ENCODE assay signal across 14 mouse cellular contexts in the genomic region with DNA sequence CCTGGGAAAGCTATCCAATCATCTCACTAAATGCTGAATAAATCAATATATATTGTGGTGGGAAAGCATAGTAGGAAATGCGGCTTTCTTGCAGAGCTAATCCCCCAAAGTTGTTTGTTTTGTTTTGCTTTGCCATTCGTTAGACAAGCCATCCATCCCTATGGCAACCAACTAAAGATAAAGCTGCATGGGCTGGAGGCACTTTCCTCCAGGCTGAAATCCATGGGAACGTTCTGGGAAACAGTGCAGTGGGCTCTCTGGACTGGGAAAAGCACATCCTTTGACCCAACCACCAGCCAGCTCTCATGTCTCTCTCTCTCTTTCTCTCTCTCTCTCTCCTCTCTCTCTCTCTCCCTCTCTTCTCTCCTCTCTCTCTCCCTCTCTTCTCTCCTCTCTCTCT.
A peak's percentile ranks its signal among the peaks of the same experiment; 100 is the strongest.
DNase-seq lines count a peak whose midpoint lies in the region; ATAC-seq and TF ChIP-seq lines count a peak whose summit lies in the region.
"Had no signal": no experiment of that assay in that cellular context is flagged by ENCODE, and none has a peak within 500 bp of the region (broad histone marks: within the 10 kb centered on the region; RNA-seq: fewer than 3 reads in every experiment).

No protein-coding gene starts in this region.

- 4% methylated on average over 3 of the region's 3 CpGs for WGBS in forebrain, embryonic 16.5 days
- WGBS in midbrain, embryonic 12.5 days, result 7% methylated on average over 3 of the region's 3 CpGs

- TF ChIP-seq CTCF in brain, embryonic 14.5 days (IDR thresholded peaks at IDR 0.05; ENCODE audit: borderline replicate concordance, extremely low read depth, insufficient read depth, insufficient read length), result no peak

- peak; percentile 68; the same call in 1 of the 2 replicates for ATAC-seq in forebrain, embryonic 16.5 days
- peak; percentile 68; the same call in 1 of the 2 replicates for ATAC-seq in midbrain, embryonic 12.5 days (ENCODE audit: low FRiP score, low read depth)
- ATAC-seq in monocyte, adult 5-6 weeks (replicated peaks; ENCODE audit: insufficient number of reproducible peaks, low FRiP score, low TSS enrichment, poor library complexity, severe bottlenecking), result no peak
- ATAC-seq: inflammation-experienced regulatory T-cells, adult 6 months had no signal

- no peak for TF ChIP-seq POLR2A in brain, embryonic 14.5 days (IDR thresholded peaks at IDR 0.05; ENCODE audit: borderline replicate concordance, extremely low read depth, insufficient read depth, insufficient read length, poor library complexity, severe bottlenecking)

- H3K27ac ChIP-seq in forebrain, embryonic 16.5 days (ENCODE audit: low read length), result no peak overlapping the region
- no peak overlapping the region for H3K27ac ChIP-seq in midbrain, embryonic 12.5 days (replicated peaks)
- H3K27ac ChIP-seq: limb, embryonic 10.5 days; liver, embryonic 14.5 days had no signal

- H3K4me2 ChIP-seq in forebrain, embryonic 16.5 days (ENCODE audit: low read length), result no peak overlapping the region
- H3K4me2 ChIP-seq in midbrain, embryonic 12.5 days (replicated peaks), result no peak overlapping the region

- no peaks in the 10 kb centered on the region for H3K36me3 ChIP-seq in forebrain, embryonic 16.5 days (ENCODE audit: control insufficient read depth, insufficient read depth)
- no peaks in the 10 kb centered on the region for H3K36me3 ChIP-seq in midbrain, embryonic 12.5 days
- H3K36me3 ChIP-seq: limb, embryonic 10.5 days had no signal

- no peaks in the 10 kb centered on the region for H3K9me3 ChIP-seq in forebrain, embryonic 16.5 days (ENCODE audit: control insufficient read depth, low read length)
- no peaks in the 10 kb centered on the region for H3K9me3 ChIP-seq in midbrain, embryonic 12.5 days
- H3K9me3 ChIP-seq: limb, embryonic 10.5 days had no signal

- no peak overlapping the region for H3K4me3 ChIP-seq in forebrain, embryonic 16.5 days (replicated peaks; ENCODE audit: low read length)
- no peak overlapping the region for H3K4me3 ChIP-seq in midbrain, embryonic 12.5 days
- H3K4me3 ChIP-seq: limb, embryonic 10.5 days had no signal

- no peaks in the 10 kb centered on the region for H3K27me3 ChIP-seq in forebrain, embryonic 16.5 days (replicated peaks; ENCODE audit: control insufficient read depth, insufficient read depth, low read length)
- no peaks in the 10 kb centered on the region for H3K27me3 ChIP-seq in midbrain, embryonic 12.5 days

- peak; percentile 6 for DNase-seq in layer of hippocampus, adult 18-20 months (ENCODE audit: low spot score in 2 of 2)
- no peak for DNase-seq in layer of hippocampus, postnatal 36 days
- DNase-seq in brain, embryonic 14.5 days (ENCODE audit: low read depth), result peak; percentile 80
- no peak for DNase-seq in spleen, postnatal 4 days (ENCODE audit: low spot score in 2 of 2)
- no peak for DNase-seq in gastrocnemius, postnatal 10 days
- DNase-seq: adrenal gland, postnatal 14 days; cerebellum, adult 11-12 months; lung, postnatal 4 days had no signal

- no peaks in the 10 kb centered on the region for H3K4me1 ChIP-seq in forebrain, embryonic 16.5 days (replicated peaks; ENCODE audit: control insufficient read depth, insufficient read depth, low read length)
- H3K4me1 ChIP-seq in midbrain, embryonic 12.5 days, result no peaks in the 10 kb centered on the region
- H3K4me1 ChIP-seq: limb, embryonic 10.5 days had no signal

- H3K9ac ChIP-seq in forebrain, embryonic 16.5 days (replicated peaks; ENCODE audit: low read depth, low read length), result no peak overlapping the region
- no peak overlapping the region for H3K9ac ChIP-seq in midbrain, embryonic 12.5 days (replicated peaks)
- H3K9ac ChIP-seq: liver, embryonic 14.5 days had no signal

Comparison
In these comparisons a context has a peak if more than half of its experiments do, and no peak if none do; other contexts are left out.
1. DNase-seq: peak in layer of hippocampus, adult 18-20 months (2 of 2) and brain, embryonic 14.5 days (single experiment); none in layer of hippocampus, postnatal 36 days (0 of 2), spleen, postnatal 4 days (0 of 2) and gastrocnemius, postnatal 10 days (single experiment).